Mouse (Mus musculus) cerebellum, postnatal 14 days (tissue): Measurements from ENCODE around the gene Olfr15.
A peak's percentile ranks its signal among the peaks of the same experiment; 100 is the strongest.
"Not testable (repeated sequence)": the region's sequence is repeated elsewhere in the genome, so short reads cannot be mapped to it uniquely, and the experiment has no call there.

Source experiments
- DNase-seq, 2 experiments: peaks; one replicate each; pipeline ENCODE4 v3.0.0; 2021; ENCODE audit warnings: mixed read lengths in 2 of 2

The Olfr15 gene

DNA sequence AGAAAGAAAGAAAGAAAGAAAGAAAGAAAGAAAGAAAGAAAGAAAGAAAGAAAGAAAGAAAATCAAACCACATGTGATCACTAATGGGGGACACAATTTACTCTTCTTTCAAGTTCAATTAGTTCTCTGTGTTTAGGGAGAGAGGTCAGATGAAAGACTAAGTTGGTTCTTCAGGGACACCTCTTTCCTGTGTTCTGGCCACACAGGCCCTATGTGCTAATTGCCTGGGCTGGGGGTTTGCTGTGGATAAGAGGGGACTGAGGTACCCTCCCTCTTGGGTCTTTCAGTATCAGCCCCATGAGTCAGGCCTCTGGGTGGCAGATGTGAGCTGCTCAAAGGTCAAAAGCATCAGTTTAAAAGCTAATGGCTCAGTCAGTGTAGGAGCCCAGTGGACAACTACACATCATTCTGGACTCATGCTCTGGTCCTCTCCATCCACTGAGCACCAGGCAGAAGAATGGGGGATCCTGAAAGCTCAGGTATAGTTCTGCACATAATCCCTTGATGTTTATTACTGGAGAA lies at the start of gene Olfr15:
Olfr15 (plus strand) TSS at position 291 of the 522 bp plus-strand sequence.
- DNase-seq = no peak

DNA sequence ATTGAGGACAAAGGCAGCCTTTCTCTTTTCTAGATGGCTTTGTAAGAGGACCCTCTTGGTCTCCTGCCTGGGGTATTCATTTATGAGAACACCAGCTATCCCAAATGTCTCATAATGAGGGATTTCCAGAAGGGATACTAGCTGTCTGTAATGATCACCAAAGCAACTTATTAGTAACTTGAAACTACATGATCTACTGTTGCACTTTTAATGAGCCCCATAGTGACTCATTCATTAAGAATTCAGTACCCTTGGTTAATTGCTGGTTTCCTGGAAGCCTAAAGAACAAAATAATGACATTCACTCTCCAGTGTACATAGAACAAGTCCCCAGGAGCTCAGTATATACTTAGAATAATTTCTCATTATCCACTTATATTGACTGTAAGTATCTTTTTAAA lies 49.4 kb upstream of the Olfr15 start:
- DNase-seq = no peak

GRCm38 (mm10) chr16:3788394-3788793 lies 42.3 kb upstream of the Olfr15 start:
- no peak for DNase-seq

- DNase-seq = no peak
Measured at GRCm38 (mm10) chr16:3808176-3808575, 22.5 kb upstream of the Olfr15 start.

GRCm38 (mm10) chr16:3814667-3815066 lies 16.0 kb upstream of the Olfr15 start:
- DNase-seq = not testable (repeated sequence)

DNA sequence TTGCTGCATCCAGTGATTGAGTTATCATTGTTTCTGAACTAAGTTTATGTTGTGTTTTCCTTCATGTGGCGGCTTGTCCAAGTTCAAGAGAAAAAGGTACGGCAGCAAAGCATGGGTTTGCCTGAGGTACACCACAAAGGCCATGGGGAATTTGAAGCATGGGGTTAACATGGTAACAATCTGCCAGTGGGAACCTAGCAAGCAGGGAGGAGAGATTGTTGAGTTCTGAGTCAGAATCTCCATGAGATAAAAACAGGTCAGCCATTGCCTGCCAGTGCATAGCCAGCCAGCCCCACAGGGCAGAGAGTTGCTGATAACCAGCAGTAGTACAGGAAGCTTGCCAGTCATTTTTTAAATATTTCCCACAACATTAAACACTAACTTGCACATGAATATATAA lies 10.5 kb upstream of the Olfr15 start:
- DNase-seq = no peak

DNA sequence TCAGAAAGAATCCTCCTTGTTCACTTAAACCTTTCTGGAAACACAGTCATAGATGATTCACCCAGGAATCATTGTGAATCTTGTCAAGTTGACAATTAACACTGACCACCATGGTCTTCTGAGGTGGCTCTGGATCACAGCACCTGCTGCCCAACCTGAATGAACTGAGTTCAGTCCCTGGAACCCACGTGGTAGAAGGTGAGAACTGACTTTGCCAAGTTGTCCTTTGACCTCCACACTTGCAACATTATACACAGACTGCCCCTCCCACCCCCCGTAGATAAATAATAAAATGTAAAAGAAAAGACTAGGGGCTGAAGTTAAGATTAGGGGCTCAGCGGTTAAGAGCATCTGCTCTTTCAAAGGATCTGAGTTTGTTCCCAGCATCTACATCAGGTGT lies 2.7 kb upstream of the Olfr15 start:
- no peak for DNase-seq

DNA sequence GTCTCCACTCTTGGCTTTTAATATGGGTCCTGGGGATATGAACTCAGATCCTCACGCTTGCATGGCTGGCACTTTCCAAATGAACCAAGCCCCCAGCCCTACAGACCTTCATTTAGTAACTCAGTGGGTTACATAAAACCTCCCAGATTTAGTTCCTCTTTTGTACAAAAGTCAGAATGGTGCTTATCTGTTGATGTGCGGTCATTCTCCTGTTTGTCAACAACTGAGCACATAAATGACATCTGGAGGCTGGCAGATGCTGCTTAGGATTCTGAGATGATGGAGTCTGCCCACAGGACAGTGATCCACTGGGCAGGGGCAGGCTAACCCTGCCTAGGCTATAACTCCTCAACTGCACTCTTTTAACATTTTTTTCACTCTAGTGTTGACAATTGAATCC lies 951 bp upstream of the Olfr15 start:
- no peak for DNase-seq

DNA sequence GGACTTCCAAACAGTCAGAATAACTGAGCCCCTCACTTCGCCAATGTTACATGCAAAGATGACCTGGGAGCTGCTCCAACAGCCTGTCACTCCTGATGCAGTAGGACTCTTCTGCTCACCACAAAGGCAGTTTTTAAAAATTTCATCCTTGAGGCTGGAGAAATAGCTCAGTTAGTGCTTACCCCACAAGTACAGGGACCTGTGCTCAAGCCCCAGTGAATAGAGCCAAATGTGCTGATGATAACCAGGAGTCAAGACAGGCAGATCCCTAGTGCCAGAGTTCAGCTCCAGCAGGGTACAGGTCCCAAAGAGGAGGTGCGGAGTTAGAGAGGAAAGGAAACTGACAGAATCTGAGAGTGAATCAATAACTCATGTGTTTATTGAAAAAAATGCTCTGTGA lies 4.8 kb downstream of the Olfr15 start:
- DNase-seq = no peak

GRCm38 (mm10) chr16:3839157-3839885 lies 8.6 kb downstream of the Olfr15 start:
- DNase-seq = peak in 1 of 2 experiments; percentile 19

GRCm38 (mm10) chr16:3842989-3843388 lies 12.3 kb downstream of the Olfr15 start:
- DNase-seq = no peak

- no peak for DNase-seq
Measured at GRCm38 (mm10) chr16:3843796-3844195, 13.1 kb downstream of the Olfr15 start.

DNA sequence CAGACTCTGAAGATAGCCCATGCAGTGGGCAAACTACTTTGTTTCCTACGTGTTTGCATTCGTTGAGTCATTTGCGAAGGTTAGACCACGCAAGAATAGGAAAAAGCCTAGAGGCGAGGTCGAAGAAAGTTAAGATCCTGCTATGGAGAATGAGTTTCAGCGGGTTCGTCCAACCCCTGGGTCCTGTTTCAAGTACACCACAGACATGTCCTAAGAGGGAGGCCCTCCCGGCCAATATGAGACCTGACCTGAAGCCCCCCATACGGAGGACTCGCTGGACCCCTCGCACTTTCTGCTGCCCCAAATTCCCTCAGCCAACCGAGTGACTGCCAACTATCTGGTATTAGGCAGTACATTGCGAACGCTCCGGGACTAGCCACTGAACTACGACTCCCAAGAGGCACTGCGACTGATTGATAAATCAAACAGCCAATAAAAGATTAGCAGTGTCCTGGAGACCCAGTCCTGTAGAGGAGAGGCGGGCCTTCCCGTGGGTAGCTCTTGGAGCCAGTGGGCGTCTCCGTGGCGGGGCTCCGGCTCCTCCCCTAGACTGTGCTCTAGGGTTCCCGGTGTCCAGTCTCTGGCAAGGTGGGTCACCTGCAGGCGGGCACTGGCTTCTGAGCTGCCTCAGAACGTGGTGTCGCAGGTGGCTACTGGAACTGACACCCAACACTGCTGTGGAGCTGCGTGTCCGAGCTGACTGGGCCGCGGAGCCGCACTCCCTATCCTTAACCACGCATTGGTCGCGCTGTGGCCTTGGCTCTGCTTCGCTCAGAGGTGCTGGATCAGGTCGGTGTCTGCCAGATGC lies 16.2 kb downstream of the Olfr15 start, which contains the start of gene Zfp174:
Zfp174 (plus strand) TSS at position 558 of the 808 bp plus-strand sequence.
- DNase-seq = peak; percentile 92 to 96

- peak; percentile 12 to 13 for DNase-seq
Measured at GRCm38 (mm10) chr16:3847871-3848270, 17.2 kb downstream of the Olfr15 start.

GRCm38 (mm10) chr16:3848416-3848815 lies 17.7 kb downstream of the Olfr15 start:
- DNase-seq = no peak

GRCm38 (mm10) chr16:3851301-3851700 lies 20.6 kb downstream of the Olfr15 start:
- DNase-seq = not testable (repeated sequence)

DNA sequence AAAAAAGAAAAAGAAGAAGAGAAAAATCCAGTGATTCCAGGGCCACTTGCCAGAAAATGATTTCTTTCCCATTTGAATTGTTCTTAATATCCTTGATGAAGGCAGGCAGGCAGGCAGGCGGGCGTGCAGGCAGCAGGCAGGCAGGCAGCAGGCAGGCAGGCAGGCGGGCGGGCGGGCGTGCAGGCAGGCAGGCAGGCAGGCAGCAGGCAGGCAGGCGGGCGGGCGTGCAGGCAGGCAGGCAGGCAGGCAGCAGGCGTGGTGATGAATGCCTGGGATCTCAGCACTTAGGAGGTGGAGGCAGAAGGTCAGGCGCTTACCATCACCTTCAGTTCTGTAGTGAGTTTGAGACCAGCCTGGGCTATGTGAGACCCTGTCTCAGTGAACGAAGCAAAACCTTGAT lies 21.9 kb downstream of the Olfr15 start:
- DNase-seq = no peak

DNA sequence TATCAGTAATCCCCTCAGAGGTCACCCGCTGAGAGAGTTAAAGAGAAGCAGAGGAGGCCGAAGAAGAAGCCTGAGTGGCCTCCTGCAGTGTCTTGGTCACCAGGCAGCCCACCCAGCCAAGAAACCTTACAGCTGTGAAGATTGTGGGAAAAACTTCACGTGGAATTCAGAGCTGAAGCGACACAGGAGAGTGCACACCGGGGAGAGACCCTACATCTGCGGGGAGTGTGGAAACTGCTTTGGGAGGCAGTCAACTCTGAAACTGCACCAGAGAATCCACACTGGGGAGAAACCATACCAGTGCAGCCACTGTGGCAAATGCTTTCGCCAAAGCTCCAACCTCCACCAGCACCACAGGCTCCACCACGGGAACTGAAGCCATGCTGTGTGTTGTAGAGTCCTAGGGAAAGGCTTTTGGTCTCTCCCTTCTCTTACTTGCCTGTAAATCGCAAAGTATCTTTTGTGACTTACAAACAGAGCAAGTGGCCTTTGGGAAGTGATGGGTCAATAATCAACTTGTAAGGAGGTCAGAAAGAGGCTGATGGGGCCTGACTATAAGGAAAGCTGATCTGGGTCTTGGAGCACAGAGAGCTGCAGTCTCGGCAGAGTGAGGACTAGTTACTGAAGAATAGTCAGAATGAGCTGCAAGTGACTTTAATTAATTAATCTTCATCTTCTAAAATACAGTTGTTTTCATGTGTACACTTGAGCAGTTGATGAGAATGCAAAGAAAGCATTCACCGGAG lies 23.9 kb downstream of the Olfr15 start:
- DNase-seq = no peak

GRCm38 (mm10) chr16:3855776-3856175 lies 25.1 kb downstream of the Olfr15 start:
- DNase-seq = no peak

- no peak for DNase-seq
Measured at GRCm38 (mm10) chr16:3859254-3859653, 28.6 kb downstream of the Olfr15 start.

- no peak for DNase-seq
Measured at GRCm38 (mm10) chr16:3871815-3872214, 41.1 kb downstream of the Olfr15 start.

DNA sequence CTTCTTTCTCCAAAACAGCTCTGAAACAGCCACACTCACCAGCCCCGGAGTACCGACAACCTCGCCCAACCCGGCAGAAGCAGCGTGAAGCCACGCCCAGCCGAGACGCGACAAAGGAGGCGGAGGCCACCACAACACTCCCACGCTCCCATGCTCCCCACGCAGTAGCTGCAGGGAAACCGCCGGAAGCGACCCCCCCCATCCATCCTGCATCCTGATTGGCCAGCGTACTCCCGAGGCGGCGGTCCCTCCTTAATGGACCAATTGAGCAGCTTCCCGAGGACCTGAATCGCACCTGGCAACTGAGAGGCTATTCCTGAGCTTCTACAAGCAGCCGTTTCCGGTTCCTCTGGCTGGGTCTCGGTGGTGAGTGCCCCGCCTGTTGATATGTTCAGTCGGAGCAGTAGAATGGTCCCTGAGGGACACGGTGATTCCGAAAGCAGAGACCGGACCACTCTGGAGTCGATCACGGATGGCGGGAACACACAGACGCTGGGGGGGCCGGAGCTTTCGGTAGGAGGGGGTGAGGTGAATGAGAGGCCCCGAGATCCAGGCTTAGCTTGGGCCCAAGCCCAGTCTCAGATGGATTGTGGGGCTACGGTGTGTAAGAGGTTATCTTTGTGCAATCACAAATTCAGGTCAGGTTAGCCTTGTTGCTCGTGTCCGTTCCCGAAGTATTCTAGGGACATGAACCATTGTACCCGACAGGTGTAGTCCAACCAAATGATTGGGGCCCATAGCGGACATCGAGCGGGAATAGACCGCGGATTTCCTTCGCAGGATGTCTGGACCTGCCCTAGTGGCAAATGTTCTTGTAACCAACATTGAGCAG lies 41.8 kb downstream of the Olfr15 start, which contains the start of gene Naa60:
Naa60 (plus strand) TSS at position 160 of the 832 bp plus-strand sequence.
- peak; percentile 89 to 91 for DNase-seq
